Mouse (Mus musculus) kidney, postnatal 0 days (tissue): Measurements from ENCODE around the gene Tedc1. TPM values are rescaled to one million over a fixed set of nuclear protein-coding genes. Genes with fewer than 3 reads are reported as not detected.

ENCODE experiments used
- ATAC-seq: fragments of 200-750 bp; cut with Nextera tagmentation; replicated peaks from 2 replicates; pipeline ENCODE4 v1.8.0; 2017; ENCODE audit warnings: low read depth, moderate number of reproducible peaks, moderate TSS enrichment, moderate library complexity; ENCODE audit not compliant: low FRiP score
- DNase-seq: peaks from one replicate; pipeline ENCODE4 v3.0.0-alpha.2; 2016; ENCODE audit warnings: low spot score
- H3K27ac ChIP-seq: fragments of 300-500 bp; sonication (generic); 2 replicates; pipeline ENCODE4 v1.5.1; 2014; ENCODE audit warnings: mild to moderate bottlenecking
- H3K27me3 ChIP-seq: fragments of 300-500 bp; sonication (generic); 2 replicates; pipeline ENCODE4 v1.6.1; 2014; ENCODE audit warnings: low read length, mixed read lengths; ENCODE audit not compliant: insufficient read depth
- H3K36me3 ChIP-seq: fragments of 300-500 bp; sonication (generic); 2 replicates; pipeline ENCODE4 v1.6.1; 2014; ENCODE audit warnings: low read length, mixed read lengths; ENCODE audit not compliant: insufficient read depth
- H3K4me1 ChIP-seq: fragments of 300-500 bp; sonication (generic); replicated peaks from 2 replicates; pipeline ENCODE4 v1.6.1; 2014; ENCODE audit warnings: antibody characterized with exemption, low read length, mixed read lengths; ENCODE audit not compliant: insufficient read depth
- H3K4me2 ChIP-seq: fragments of 300-500 bp; sonication (generic); 2 replicates; pipeline ENCODE4 v1.6.1; 2014; ENCODE audit warnings: mild to moderate bottlenecking, low read length, moderate library complexity, mixed read lengths
- H3K4me3 ChIP-seq: fragments of 300-500 bp; sonication (generic); replicated peaks from 2 replicates; pipeline ENCODE4 v1.5.1; 2014; ENCODE audit warnings: low read depth, low read length
- H3K9ac ChIP-seq: fragments of 300-500 bp; sonication (generic); 2 replicates; pipeline ENCODE4 v1.6.1; 2014; ENCODE audit warnings: low read depth, low read length
- H3K9me3 ChIP-seq: fragments of 300-500 bp; sonication (generic); replicated peaks from 2 replicates; pipeline ENCODE4 v1.6.1; 2016; ENCODE audit warnings: low read length, inconsistent platforms, mixed read lengths
- CTCF ChIP-seq: IDR thresholded peaks from 2 replicates; pipeline ENCODE4 v1.5.1; 2016; ENCODE audit warnings: antibody characterized with exemption, low read depth, mild to moderate bottlenecking, moderate library complexity
- WGBS: fragments of 180-500 bp; shearing (Covaris S2); extraction: QIAGEN DNeasy Blood & Tissue Kit; methylation state at CpG from one replicate; pipeline ENCODE4 v1.1.7; 2014; 5-methylcytosine and 5-hydroxymethylcytosine counted together
- polyA plus RNA-seq: library from polyadenylated mRNA; unstranded; fragments of >200 nt; fragmentation: Nextera tagmentation; extraction: Ambion mirVana; gene quantifications from 2 replicates; pipeline ENCODE4 v1.2.1, GENCODE M21; 2015

Tedc1 gene
- polyA plus RNA-seq, 1 experiment from 2014 or later, result 14.8 TPM

GRCm38 (mm10) chr12:113205251-113205942, 49.2 kb downstream of the Tedc1 start:
- H3K27me3 ChIP-seq, result no peaks in the 10 kb centered on the region
- H3K4me2 ChIP-seq, result no peak overlapping the region
- H3K9ac ChIP-seq, result no peak overlapping the region
- TF ChIP-seq CTCF, result peak; percentile 40; the same call in 1 of the 2 replicates
- WGBS, result 79% methylated on average over 7 of the region's 7 CpGs
- no peak overlapping the region for H3K27ac ChIP-seq
- H3K36me3 ChIP-seq, result no peaks in the 10 kb centered on the region
- DNase-seq (no peak), ATAC-seq (no peak)
- no peak overlapping the region for H3K4me3 ChIP-seq
- H3K4me1 ChIP-seq, result no peaks in the 10 kb centered on the region
- no peaks in the 10 kb centered on the region; the same call in 1 of the 2 replicates for H3K9me3 ChIP-seq

GRCm38 (mm10) chr12:113207737-113208136, 51.5 kb downstream of the Tedc1 start:
- TF ChIP-seq CTCF, result no peak
- WGBS, result 76% methylated on average over 6 of the region's 6 CpGs
- no peaks in the 10 kb centered on the region for H3K9me3 ChIP-seq
- ATAC-seq, result no peak
- H3K4me3 ChIP-seq, result no peak overlapping the region
- no peak overlapping the region for H3K4me2 ChIP-seq
- H3K27ac ChIP-seq, result no peak overlapping the region
- H3K9ac ChIP-seq, result no peak overlapping the region
- H3K27me3 ChIP-seq, result no peaks in the 10 kb centered on the region
- DNase-seq, result no peak
- no peaks in the 10 kb centered on the region for H3K4me1 ChIP-seq
- H3K36me3 ChIP-seq, result no peaks in the 10 kb centered on the region

- ATAC-seq, result no peak
- WGBS, result 80% methylated on average over 17 of the region's 17 CpGs
- Histone ChIP-seq H3K4me3 (no peak overlapping the region), H3K4me1 (no peaks in the 10 kb centered on the region), H3K27me3 (no peaks in the 10 kb centered on the region), H3K4me2 (no peak overlapping the region), H3K27ac (no peak overlapping the region), H3K9ac (no peak overlapping the region), H3K9me3 (no peaks in the 10 kb centered on the region), H3K36me3 (no peaks in the 10 kb centered on the region)
- DNase-seq, result no peak
- no peak for TF ChIP-seq CTCF
Observed at GRCm38 (mm10) chr12:113210586-113211378, 54.6 kb downstream of the Tedc1 start.

GRCm38 (mm10) chr12:113211772-113212171, 55.6 kb downstream of the Tedc1 start:
- H3K27ac ChIP-seq, result no peak overlapping the region
- no peaks in the 10 kb centered on the region for H3K4me1 ChIP-seq
- WGBS, result 90% methylated on average over 5 of the region's 5 CpGs
- H3K9ac ChIP-seq, result no peak overlapping the region
- DNase-seq (no peak), ATAC-seq (no peak)
- H3K36me3 ChIP-seq, result no peaks in the 10 kb centered on the region
- H3K9me3 ChIP-seq, result no peaks in the 10 kb centered on the region
- H3K4me3 ChIP-seq, result no peak overlapping the region
- no peak for TF ChIP-seq CTCF
- no peaks in the 10 kb centered on the region for H3K27me3 ChIP-seq
- H3K4me2 ChIP-seq, result no peak overlapping the region

- TF ChIP-seq CTCF, result no peak
- H3K4me3 ChIP-seq, result no peak overlapping the region
- 90% methylated on average over 10 of the region's 10 CpGs for WGBS
Observed at GRCm38 (mm10) chr12:113212326-113212924, 56.2 kb downstream of the Tedc1 start.

GRCm38 (mm10) chr12:113213226-113213625, 57.0 kb downstream of the Tedc1 start:
- DNase-seq, result no peak
- no peaks in the 10 kb centered on the region for H3K9me3 ChIP-seq
- no peak overlapping the region for H3K4me3 ChIP-seq
- H3K9ac ChIP-seq, result no peak overlapping the region
- no peaks in the 10 kb centered on the region for H3K4me1 ChIP-seq
- no peak for ATAC-seq
- no peaks in the 10 kb centered on the region for H3K36me3 ChIP-seq
- H3K4me2 ChIP-seq, result no peak overlapping the region
- no peaks in the 10 kb centered on the region for H3K27me3 ChIP-seq
- no peak for TF ChIP-seq CTCF
- 64% methylated on average over 2 of the region's 2 CpGs for WGBS
- H3K27ac ChIP-seq, result no peak overlapping the region

More at GRCm38 (mm10) chr12:113212326-113212924, 56.2 kb downstream of the Tedc1 start:
- Histone ChIP-seq H3K36me3 (no peaks in the 10 kb centered on the region), H3K9ac (no peak overlapping the region), H3K4me2 (no peak overlapping the region), H3K27me3 (no peaks in the 10 kb centered on the region), H3K9me3 (no peaks in the 10 kb centered on the region), H3K4me1 (no peaks in the 10 kb centered on the region), H3K27ac (no peak overlapping the region)
- no peak for DNase-seq
- no peak for ATAC-seq
